Mouse (Mus musculus): Measurements from ENCODE around the gene Osbpl10. TPM values are rescaled to one million over a fixed set of nuclear protein-coding genes. Genes with fewer than 3 reads are reported as not detected.

Osbpl10 gene
- polyA plus RNA-seq, 1 experiment from 2014 or later, result 9.9 TPM

DNA sequence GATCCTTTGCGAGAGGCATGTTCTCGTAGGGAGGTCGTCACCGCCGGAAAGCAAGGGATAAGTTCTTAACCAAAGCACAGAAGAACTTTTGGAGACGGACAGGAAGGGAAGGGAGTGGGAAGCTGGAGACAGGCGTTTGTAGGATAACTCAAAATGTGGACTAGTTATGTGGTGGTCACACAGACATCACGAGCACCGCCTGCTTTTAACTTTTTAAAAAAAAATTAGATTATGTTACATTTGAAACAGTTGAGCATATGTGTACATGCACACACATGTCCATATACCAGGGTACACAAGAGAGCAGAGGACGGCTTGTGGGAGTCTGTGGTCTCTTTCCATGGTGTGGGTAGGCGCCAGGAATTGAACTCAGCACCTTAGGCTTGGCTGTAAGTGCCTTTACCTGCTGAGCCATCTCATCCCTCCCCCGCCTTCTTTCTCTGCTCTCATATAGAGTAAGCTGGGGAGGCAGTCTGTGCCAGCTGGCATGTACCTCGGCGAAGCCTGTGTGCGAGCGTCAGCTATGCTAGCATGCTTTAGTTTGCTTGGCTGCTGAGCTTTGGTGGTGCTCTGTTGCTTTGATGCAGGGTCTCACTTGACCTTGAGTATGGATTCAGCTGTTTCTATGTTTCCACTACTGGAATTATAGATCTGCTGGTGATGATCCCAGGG, 4.5 kb downstream of the Osbpl10 start, which contains the start of gene Rps27rt:
TSS of gene Rps27rt (minus strand) at position 51 of the 672 bp plus-strand sequence.
- in situ Hi-C loops (cut with MboI; ENCODE audit: low pct_unique_long_range_greater_than_20kb), result no loop called here
- CTCF ChIA-PET, result no interaction called here
- ATAC-seq (no peak), DNase-seq (ENCODE audit: low read depth, low spot score) (no peak)
- no peaks in the 10 kb centered on the region for H3K27me3 ChIP-seq
- no peak for TF ChIP-seq CTCF (IDR thresholded peaks at IDR 0.05)
- POLR2A ChIA-PET, result no interaction called here

DNA sequence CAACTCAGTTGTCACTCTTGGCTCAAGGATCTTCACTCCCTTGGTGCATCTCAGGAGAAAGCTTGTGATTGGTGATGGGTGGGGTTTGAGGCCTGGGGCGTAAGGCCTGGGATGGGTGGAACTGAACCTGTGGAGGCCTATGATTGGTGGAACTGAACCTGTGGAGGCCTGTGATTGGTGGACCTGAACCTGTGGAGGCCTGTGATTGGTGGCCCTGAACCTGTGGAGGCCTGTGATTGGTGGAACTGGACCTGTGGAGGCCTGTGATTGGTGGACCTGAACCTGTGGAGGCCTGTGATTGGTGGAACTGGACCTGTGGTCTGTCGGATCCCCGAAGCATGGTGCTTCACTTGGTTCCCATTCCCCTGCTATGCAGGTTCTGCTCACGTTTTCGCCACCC, 7.4 kb downstream of the Osbpl10 start:
- CTCF ChIA-PET, result no interaction called here
- no peak for TF ChIP-seq CTCF (IDR thresholded peaks at IDR 0.05)
- POLR2A ChIA-PET, result no interaction called here
- in situ Hi-C loops (cut with MboI; ENCODE audit: low pct_unique_long_range_greater_than_20kb), result no loop called here
- DNase-seq (ENCODE audit: low read depth, low spot score) (no peak), ATAC-seq (no peak)
- no peaks in the 10 kb centered on the region for H3K27me3 ChIP-seq

DNA sequence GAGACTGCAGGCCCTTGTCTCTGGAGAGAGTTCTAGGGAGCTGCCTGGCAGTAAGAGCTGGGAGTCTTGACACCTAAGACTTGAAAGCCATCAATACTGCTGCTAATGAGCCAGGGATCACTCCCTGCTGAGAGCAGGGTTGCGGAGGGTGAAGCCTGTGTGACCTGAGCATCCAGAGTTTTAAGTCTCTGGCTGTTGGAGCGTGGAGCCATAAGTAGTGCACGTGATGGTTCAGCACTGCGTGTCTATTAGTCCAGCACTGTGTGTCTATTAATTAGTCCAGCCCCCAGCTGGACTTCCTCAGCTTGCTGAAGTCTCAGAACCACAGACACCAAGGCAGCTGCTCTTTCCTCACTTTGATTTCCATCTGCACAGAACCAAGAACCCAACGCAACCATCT, 8.0 kb downstream of the Osbpl10 start:
- ChIA-PET CTCF (no interaction called here), POLR2A (no interaction called here)
- H3K27me3 ChIP-seq, result no peaks in the 10 kb centered on the region
- no peak for TF ChIP-seq CTCF (IDR thresholded peaks at IDR 0.05)
- ATAC-seq, result no peak
- in situ Hi-C loops (cut with MboI; ENCODE audit: low pct_unique_long_range_greater_than_20kb), result no loop called here
- DNase-seq (ENCODE audit: low read depth, low spot score), result no peak

- in situ Hi-C loops (cut with MboI; ENCODE audit: low pct_unique_long_range_greater_than_20kb), result no loop called here
- DNase-seq (ENCODE audit: low read depth, low spot score) (no peak), ATAC-seq (no peak)
- POLR2A ChIA-PET, result no interaction called here
- H3K27me3 ChIP-seq, result no peaks in the 10 kb centered on the region
- no peak for TF ChIP-seq CTCF (IDR thresholded peaks at IDR 0.05)
- CTCF ChIA-PET, result no interaction called here
Observed at GRCm38 (mm10) chr9:114988029-114988428, 9.7 kb downstream of the Osbpl10 start.

GRCm38 (mm10) chr9:114988610-114989327, 10.4 kb downstream of the Osbpl10 start:
- POLR2A ChIA-PET, result no interaction called here
- in situ Hi-C loops (cut with MboI; ENCODE audit: low pct_unique_long_range_greater_than_20kb), result no loop called here
- H3K27me3 ChIP-seq, result no peaks in the 10 kb centered on the region
- CTCF ChIA-PET, result no interaction called here
- ATAC-seq (peak; percentile 26), DNase-seq (ENCODE audit: low read depth, low spot score) (no peak)
- TF ChIP-seq CTCF (IDR thresholded peaks at IDR 0.05), result no peak

DNA sequence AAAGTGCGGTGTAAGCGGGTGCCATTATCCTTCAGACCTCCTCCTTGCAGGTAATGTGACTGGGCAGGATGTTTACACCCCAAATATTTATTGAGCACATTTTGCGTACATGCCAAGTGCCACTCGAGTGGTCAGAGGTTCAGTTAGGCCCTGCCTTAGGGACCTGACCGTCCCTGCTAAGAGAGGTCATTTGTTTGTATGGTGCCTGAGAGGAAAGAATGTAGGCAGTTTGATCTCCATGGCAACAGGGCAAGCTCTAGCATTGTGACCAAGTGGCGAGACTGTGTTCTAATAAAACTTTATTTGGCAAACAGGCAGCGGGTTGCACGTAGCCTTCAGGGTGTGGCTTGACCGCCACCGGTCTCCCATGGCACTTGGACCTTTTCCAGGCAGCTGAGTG, 12.1 kb downstream of the Osbpl10 start:
- no peak for TF ChIP-seq CTCF (IDR thresholded peaks at IDR 0.05)
- no peak for DNase-seq (ENCODE audit: low read depth, low spot score)
- ChIA-PET CTCF (no interaction called here), POLR2A (no interaction called here)
- in situ Hi-C loops (cut with MboI; ENCODE audit: low pct_unique_long_range_greater_than_20kb), result no loop called here
- H3K27me3 ChIP-seq, result no peaks in the 10 kb centered on the region
- no peak for ATAC-seq

DNA sequence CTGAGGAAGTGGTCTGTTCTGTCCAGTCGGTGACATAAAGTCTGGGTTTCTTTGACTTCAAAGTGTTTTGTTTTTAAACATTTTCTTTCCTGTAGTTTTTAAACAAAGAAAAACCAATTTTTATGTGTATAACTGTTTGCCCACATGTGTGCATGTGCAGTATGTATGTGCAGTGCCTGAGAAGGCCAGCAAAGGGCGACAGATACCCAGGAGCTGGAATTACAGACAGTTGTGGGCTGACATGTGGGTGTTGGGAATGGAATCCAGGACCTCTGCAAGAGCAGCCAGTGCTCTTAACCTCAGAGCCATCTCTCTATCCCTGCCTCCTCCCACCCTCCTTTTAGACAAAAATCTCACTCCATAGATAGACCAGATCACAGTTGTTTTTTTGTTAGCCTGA, 14.2 kb downstream of the Osbpl10 start:
- CTCF ChIA-PET, result no interaction called here

DNA sequence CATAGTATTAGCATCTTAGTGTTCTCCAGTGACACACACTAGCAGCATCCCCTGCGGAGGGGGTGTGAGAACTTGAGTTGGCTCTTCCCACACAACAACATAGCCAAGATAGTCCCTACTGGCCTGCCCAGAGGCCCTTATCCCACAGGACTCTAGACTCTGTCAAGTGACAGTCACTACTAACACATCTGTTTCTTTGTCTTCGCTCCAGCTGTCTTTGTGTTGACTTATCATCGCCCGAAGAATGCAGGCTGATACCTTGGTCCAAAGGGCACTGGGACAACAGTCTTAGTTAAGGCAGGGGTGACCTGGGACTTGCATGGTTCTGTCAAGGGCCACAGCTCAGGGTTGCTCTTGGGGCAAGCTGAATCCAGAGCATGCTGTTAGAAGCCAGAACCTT, 16.9 kb downstream of the Osbpl10 start:
- in situ Hi-C loops (cut with MboI; ENCODE audit: low pct_unique_long_range_greater_than_20kb), result no loop called here
- no peak for DNase-seq (ENCODE audit: low read depth, low spot score)
- no peaks in the 10 kb centered on the region for H3K27me3 ChIP-seq
- no peak for TF ChIP-seq CTCF (IDR thresholded peaks at IDR 0.05)
- POLR2A ChIA-PET, result interaction anchor here (0.5 kb wide), 1 partner anchor 241 kb away, joined by 3 read pairs; no protein-coding TSS in a partner anchor
- CTCF ChIA-PET, result no interaction called here
- ATAC-seq, result no peak

More for the DNA sequence above, 14.2 kb downstream of the Osbpl10 start:
- ATAC-seq (no peak), DNase-seq (ENCODE audit: low read depth, low spot score) (no peak)
- no peak for TF ChIP-seq CTCF (IDR thresholded peaks at IDR 0.05)
- POLR2A ChIA-PET, result interaction anchor here (0.9 kb wide), 1 partner anchor 12 kb away, joined by 3 read pairs; no protein-coding TSS in a partner anchor
- no peaks in the 10 kb centered on the region for H3K27me3 ChIP-seq
- in situ Hi-C loops (cut with MboI; ENCODE audit: low pct_unique_long_range_greater_than_20kb), result no loop called here

GRCm38 (mm10) chr9:114995716-114996115, 17.3 kb downstream of the Osbpl10 start:
- ATAC-seq, result no peak
- ChIA-PET POLR2A (no interaction called here), CTCF (no interaction called here)
- no peaks in the 10 kb centered on the region for H3K27me3 ChIP-seq
- no peak for TF ChIP-seq CTCF (IDR thresholded peaks at IDR 0.05)
- DNase-seq (ENCODE audit: low read depth, low spot score), result no peak
- in situ Hi-C loops (cut with MboI; ENCODE audit: low pct_unique_long_range_greater_than_20kb), result no loop called here

- DNase-seq (ENCODE audit: low read depth, low spot score) (no peak), ATAC-seq (no peak)
- no peak for TF ChIP-seq CTCF (IDR thresholded peaks at IDR 0.05)
- CTCF ChIA-PET, result no interaction called here
- in situ Hi-C loops (cut with MboI; ENCODE audit: low pct_unique_long_range_greater_than_20kb), result no loop called here
- POLR2A ChIA-PET, result interaction anchor here (0.6 kb wide), 1 partner anchor 254 kb away, joined by 3 read pairs; no protein-coding TSS in a partner anchor
- H3K27me3 ChIP-seq, result no peaks in the 10 kb centered on the region
Observed at GRCm38 (mm10) chr9:114996489-114996888, 18.1 kb downstream of the Osbpl10 start.

DNA sequence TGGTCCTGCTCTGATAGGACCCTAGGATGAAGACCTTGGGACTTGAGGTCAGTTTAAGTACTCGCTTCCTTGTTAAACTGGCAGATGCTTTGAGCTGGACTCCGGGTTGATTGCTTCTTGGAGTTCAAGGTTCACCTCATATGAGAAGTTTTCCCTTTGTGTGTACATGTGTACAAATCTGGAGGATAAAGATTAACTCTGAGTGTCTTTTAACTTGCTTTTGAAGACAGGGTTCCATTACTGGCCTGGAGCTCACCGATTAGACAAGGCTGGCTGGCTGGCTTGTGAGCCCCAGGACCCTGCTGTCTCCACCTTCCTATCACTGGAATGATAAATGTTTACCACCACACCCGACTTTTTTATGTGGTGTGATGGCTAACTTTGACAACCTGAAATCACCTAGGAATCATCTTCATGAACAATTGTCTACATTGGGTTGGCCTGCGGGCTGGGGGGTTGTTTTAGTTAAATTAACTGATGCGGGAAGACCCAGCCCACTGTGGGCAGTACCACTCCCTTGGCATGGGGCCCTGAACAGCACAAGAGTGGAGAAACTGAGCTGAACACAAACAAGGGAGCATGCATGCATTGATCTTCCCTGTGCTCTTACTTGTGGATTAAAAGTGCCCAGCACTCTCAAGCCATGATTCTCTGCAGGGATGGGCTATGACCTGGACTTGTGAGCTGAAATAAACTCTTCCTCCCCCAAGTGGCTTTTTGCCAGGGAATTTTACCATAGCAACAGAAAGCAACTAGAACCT, 20.8 kb downstream of the Osbpl10 start:
- no peak for DNase-seq (ENCODE audit: low read depth, low spot score)
- in situ Hi-C loops (cut with MboI; ENCODE audit: low pct_unique_long_range_greater_than_20kb), result no loop called here
- no peaks in the 10 kb centered on the region for H3K27me3 ChIP-seq
- ATAC-seq, result no peak
- no peak for TF ChIP-seq CTCF (IDR thresholded peaks at IDR 0.05)
- ChIA-PET POLR2A (no interaction called here), CTCF (no interaction called here)
